ENCODE assay signal across 8 mouse cellular contexts in genomic region chr6:35133579-35134488, GRCm38 (mm10). TPM values are rescaled to one million over a fixed set of nuclear protein-coding genes. Genes with fewer than 3 reads are reported as not detected.
A peak's percentile ranks its signal among the peaks of the same experiment; 100 is the strongest.
DNase-seq lines count a peak whose midpoint lies in the region; ATAC-seq lines count a peak whose summit lies in the region.

Cnot4 (minus strand) TSS chr6:35133724.

- ATAC-seq in hindbrain, embryonic 15.5 days (ENCODE audit: low FRiP score, low read depth): peak; percentile 99

- peak within 1 kb of the TSS; percentile 93 for H3K27ac ChIP-seq in hindbrain, embryonic 15.5 days (replicated peaks)

- no peaks in the 10 kb centered on the region for H3K27me3 ChIP-seq in hindbrain, embryonic 15.5 days

- H3K4me3 ChIP-seq in hindbrain, embryonic 15.5 days: peak within 1 kb of the TSS; percentile 56

- H3K36me3 ChIP-seq in hindbrain, embryonic 15.5 days: no peaks in the 10 kb centered on the region

- no peaks in the 10 kb centered on the region for H3K9me3 ChIP-seq in hindbrain, embryonic 15.5 days

- peak within 1 kb of the TSS; percentile 77 for H3K9ac ChIP-seq in hindbrain, embryonic 15.5 days

- under 1% methylated on average over 55 of the region's 55 CpGs for WGBS in hindbrain, embryonic 15.5 days

- H3K4me2 ChIP-seq in hindbrain, embryonic 15.5 days: peak within 1 kb of the TSS; percentile 72

- peaks cover 28% of the 10 kb centered on the region for H3K4me1 ChIP-seq in hindbrain, embryonic 15.5 days (replicated peaks)

- DNase-seq in T-cell, adult 2 months (ENCODE audit: low spot score): peak; percentile 100
- DNase-seq in cerebellum, postnatal 36 days: peak; percentile 98 to 99
- DNase-seq in frontal cortex, postnatal 36 days (ENCODE audit: low spot score in 2 of 2): peak; percentile 98 to 99
- DNase-seq in left cerebral cortex, adult 11 months (ENCODE audit: low spot score): peak; percentile 98
- DNase-seq in lung, postnatal 4 days: peak; percentile 98 to 99
- peak; percentile 95 for DNase-seq in retina, postnatal 7 days (ENCODE audit: low read depth, low spot score)
- peak; percentile 91 for DNase-seq in urinary bladder, adult 2 months (ENCODE audit: low spot score)

RNA-seq across cellular contexts. Expression of gene Cnot4, which starts in this region (rescaled TPM):
- 30.1 and 33.2 TPM in 2 replicates for polyA plus RNA-seq in hindbrain, embryonic 15.5 days (2015; fragmentation: Nextera tagmentation; extraction: Ambion mirVana)
- 16.1 and 17.4 TPM in 2 replicates for polyA plus RNA-seq in urinary bladder, adult 2 months (2012; rRNA removed)

Comparison
In these comparisons a context has a peak if more than half of its experiments do, and no peak if none do; other contexts are left out.
1. Peak in every context shown above with its lines: DNase-seq, ATAC-seq, H3K4me3 ChIP-seq and H3K27ac ChIP-seq.